Mouse (Mus musculus): ENCODE measurements around the gene Pnma1.

GRCm38 (mm10) chr12:84142281-84143050 is 5.8 kb downstream of the Pnma1 start:
- TF ChIP-seq CTCF (IDR thresholded peaks at IDR 0.05; ENCODE audit: extremely low read depth, insufficient read depth, insufficient read length, insufficient replicate concordance): no peak
- no peak for TF ChIP-seq POLR2A (IDR thresholded peaks at IDR 0.05; ENCODE audit: low read depth, low read length)
